In the genomic region with DNA sequence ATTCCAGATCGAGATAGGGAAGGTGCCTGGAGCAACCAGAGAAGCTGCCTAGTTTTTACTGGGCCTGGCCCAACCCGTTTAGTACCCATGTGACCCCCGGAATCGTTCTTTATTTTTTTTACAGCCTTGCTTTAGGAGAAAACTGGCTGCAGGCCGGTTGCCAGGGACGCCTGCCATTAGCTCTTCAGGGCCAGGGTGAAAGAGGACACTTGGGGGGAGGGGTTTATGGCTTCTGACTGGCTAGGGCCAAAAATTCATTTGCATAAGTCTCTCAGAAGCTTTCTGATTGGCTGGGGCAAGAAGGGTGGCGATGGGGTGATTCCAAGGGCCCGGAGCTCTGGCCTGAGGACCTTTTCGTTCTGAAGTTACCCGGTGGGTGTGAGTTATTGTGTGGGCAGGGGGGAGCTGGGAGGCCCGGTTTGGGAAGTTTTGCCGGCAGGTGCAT, we compare ENCODE assay signal across 7 mouse cellular contexts. TPM values are rescaled to one million over a fixed set of nuclear protein-coding genes. Genes with fewer than 3 reads are reported as not detected.
DNase-seq lines count a peak whose midpoint lies in the region; ATAC-seq and TF ChIP-seq lines count a peak whose summit lies in the region.

Mid1ip1 (plus strand) TSS at position 318 of the 445 bp plus-strand sequence.

- H3K4me1 ChIP-seq in embryonic facial prominence, embryonic 12.5 days: no peaks in the 10 kb centered on the region
- peaks cover 25% of the 10 kb centered on the region for H3K4me1 ChIP-seq in limb, embryonic 10.5 days
- peaks cover 5% of the 10 kb centered on the region; the same call in 1 of the 2 replicates for H3K4me1 ChIP-seq in midbrain, embryonic 12.5 days
- peaks cover 4% of the 10 kb centered on the region; the same call in 1 of the 2 replicates for H3K4me1 ChIP-seq in small intestine, adult 2 months (ENCODE audit: control insufficient read depth, insufficient read depth, insufficient read length, low read length)

- no peaks in the 10 kb centered on the region; the same call in 1 of the 2 replicates for H3K27me3 ChIP-seq in embryonic facial prominence, embryonic 12.5 days
- peaks cover 37% of the 10 kb centered on the region for H3K27me3 ChIP-seq in limb, embryonic 10.5 days (ENCODE audit: low read depth, poor library complexity, severe bottlenecking)
- no peaks in the 10 kb centered on the region for H3K27me3 ChIP-seq in midbrain, embryonic 12.5 days
- no peaks in the 10 kb centered on the region for H3K27me3 ChIP-seq in small intestine, adult 2 months (ENCODE audit: control insufficient read depth, insufficient read depth, low read length)

- H3K36me3 ChIP-seq in embryonic facial prominence, embryonic 12.5 days: no peaks in the 10 kb centered on the region
- no peaks in the 10 kb centered on the region for H3K36me3 ChIP-seq in limb, embryonic 10.5 days
- H3K36me3 ChIP-seq in midbrain, embryonic 12.5 days: no peaks in the 10 kb centered on the region
- no peaks in the 10 kb centered on the region for H3K36me3 ChIP-seq in small intestine, adult 2 months (ENCODE audit: control insufficient read depth, insufficient read depth, low read length)

- H3K27ac ChIP-seq in embryonic facial prominence, embryonic 12.5 days: peak within 1 kb of the TSS; percentile 54
- H3K27ac ChIP-seq in limb, embryonic 10.5 days: peak within 1 kb of the TSS; percentile 75
- peak within 1 kb of the TSS; percentile 68 for H3K27ac ChIP-seq in midbrain, embryonic 12.5 days (replicated peaks)
- H3K27ac ChIP-seq in small intestine, adult 2 months (ENCODE audit: insufficient read depth, low read depth, low read length): peak within 1 kb of the TSS; percentile 86

- WGBS in embryonic facial prominence, embryonic 12.5 days: 14% methylated on average over 12 of the region's 12 CpGs
- WGBS in limb, embryonic 10.5 days: 10% methylated on average over 12 of the region's 12 CpGs
- 15% methylated on average over 12 of the region's 12 CpGs for WGBS in midbrain, embryonic 12.5 days
- 15% methylated on average over 12 of the region's 12 CpGs for WGBS in small intestine, adult 2 months

- DNase-seq in adrenal gland, postnatal 25 days: peak; percentile 80
- DNase-seq in heart, adult 11 months: peak; percentile 99
- DNase-seq in kidney, adult 11 months: peak; percentile 94
- DNase-seq in limb, embryonic 10.5 days (ENCODE audit: low spot score): peak; percentile 73

- TF ChIP-seq POLR2A in small intestine, adult 2 months (IDR thresholded peaks at IDR 0.05; ENCODE audit: low read depth, low read length): no peak

- H3K9ac ChIP-seq in embryonic facial prominence, embryonic 12.5 days: no peak within 1 kb of the TSS
- no peak within 1 kb of the TSS for H3K9ac ChIP-seq in midbrain, embryonic 12.5 days (replicated peaks)

- H3K9me3 ChIP-seq in embryonic facial prominence, embryonic 12.5 days: no peaks in the 10 kb centered on the region
- H3K9me3 ChIP-seq in limb, embryonic 10.5 days (replicated peaks): no peaks in the 10 kb centered on the region
- no peaks in the 10 kb centered on the region for H3K9me3 ChIP-seq in midbrain, embryonic 12.5 days

- peak within 1 kb of the TSS; percentile 33 for H3K4me2 ChIP-seq in embryonic facial prominence, embryonic 12.5 days (replicated peaks)
- peak within 1 kb of the TSS; percentile 40 for H3K4me2 ChIP-seq in midbrain, embryonic 12.5 days (replicated peaks)

- no peak for TF ChIP-seq CTCF in small intestine, adult 2 months (IDR thresholded peaks at IDR 0.05; ENCODE audit: extremely low read depth, insufficient read length, insufficient replicate concordance, low read depth, low read length)

- H3K4me3 ChIP-seq in embryonic facial prominence, embryonic 12.5 days: 0 out of 2 replicates have a peak within 1 kb of the TSS, but pooled peaks have one; percentile 9
- H3K4me3 ChIP-seq in limb, embryonic 10.5 days: peak within 1 kb of the TSS; percentile 31
- peak within 1 kb of the TSS; percentile 17; the same call in 1 of the 2 replicates for H3K4me3 ChIP-seq in midbrain, embryonic 12.5 days
- H3K4me3 ChIP-seq in small intestine, adult 2 months (ENCODE audit: low read depth, low read length): peak within 1 kb of the TSS; percentile 55

- peak; percentile 73 for ATAC-seq in embryonic facial prominence, embryonic 12.5 days (ENCODE audit: insufficient number of reproducible peaks, insufficient read depth, low FRiP score, low TSS enrichment)
- ATAC-seq in midbrain, embryonic 12.5 days (ENCODE audit: low FRiP score, low read depth): peak; percentile 76

RNA-seq across cellular contexts. Expression of gene Mid1ip1, which starts in this region (rescaled TPM):
- 95.1 and 125 TPM in 2 replicates for total RNA-seq in adrenal gland, postnatal 25 days (2021)
- 29.7 and 31.7 TPM in 2 replicates for polyA plus RNA-seq in embryonic facial prominence, embryonic 12.5 days (2016; fragmentation: Nextera tagmentation; extraction: Ambion mirVana)
- 21.9 and 26.1 TPM in 2 replicates for polyA plus RNA-seq in limb, embryonic 10.5 days (2016; fragmentation: Nextera tagmentation; extraction: Ambion mirVana)
- 47.8 and 52.8 TPM in 2 replicates for polyA plus RNA-seq in midbrain, embryonic 12.5 days (2016; fragmentation: Nextera tagmentation; extraction: Ambion mirVana)
- polyA plus RNA-seq in small intestine, adult 2 months (2012; rRNA removed): 19.4 and 20.9 TPM in 2 replicates

Comparison
In these comparisons a context has a peak if more than half of its experiments do, and no peak if none do; other contexts are left out.
1. Peak in every context shown above with its lines: DNase-seq, ATAC-seq, H3K4me3 ChIP-seq and H3K27ac ChIP-seq.